Mouse (Mus musculus): ENCODE measurements around the gene Tmcc3. TPM values are rescaled to one million over a fixed set of nuclear protein-coding genes. Genes with fewer than 3 reads are reported as not detected.

The Tmcc3 gene
- total RNA-seq, 1 experiment from 2014 or later = 13.2 TPM

DNA sequence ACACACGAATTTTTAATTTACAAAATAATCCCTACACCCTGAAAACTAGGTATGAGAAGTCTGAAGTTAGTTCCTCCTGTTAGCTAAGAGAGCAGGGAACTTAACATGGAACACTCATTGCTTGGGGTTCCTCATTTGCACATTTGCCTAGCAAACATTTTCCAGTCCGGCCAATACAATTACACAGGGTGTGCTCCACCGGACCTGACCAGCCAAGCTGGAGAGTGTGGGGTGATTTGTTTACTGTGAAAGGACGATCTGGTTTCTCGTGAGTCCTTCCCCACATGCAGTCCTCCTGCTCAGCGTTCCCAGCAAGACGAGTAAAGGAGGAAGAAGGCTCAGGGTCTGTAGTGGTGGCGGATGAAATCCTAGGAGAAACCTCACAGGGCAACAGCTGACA is 159.7 kb downstream of the Tmcc3 start:
- DNase-seq = no peak

DNA sequence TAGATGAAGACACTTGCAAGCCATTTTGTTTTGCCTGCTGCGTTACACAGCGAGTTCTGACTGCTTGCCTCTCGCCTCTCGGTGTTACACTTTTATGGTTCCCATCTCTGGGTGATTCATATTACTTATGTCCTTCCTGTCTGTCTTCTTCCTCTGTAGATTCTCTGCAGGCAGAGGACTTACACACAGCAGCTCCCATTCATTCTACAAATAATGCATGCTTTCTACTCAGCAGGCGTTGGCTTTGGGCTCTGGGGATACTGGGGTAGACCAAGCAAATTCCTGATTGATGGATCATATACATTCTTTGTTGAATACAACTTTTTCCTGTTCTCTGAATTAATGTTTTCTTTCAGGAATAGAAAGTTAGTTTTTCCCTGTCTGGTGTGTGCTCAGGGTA is 161.8 kb downstream of the Tmcc3 start:
- DNase-seq = no peak

DNA sequence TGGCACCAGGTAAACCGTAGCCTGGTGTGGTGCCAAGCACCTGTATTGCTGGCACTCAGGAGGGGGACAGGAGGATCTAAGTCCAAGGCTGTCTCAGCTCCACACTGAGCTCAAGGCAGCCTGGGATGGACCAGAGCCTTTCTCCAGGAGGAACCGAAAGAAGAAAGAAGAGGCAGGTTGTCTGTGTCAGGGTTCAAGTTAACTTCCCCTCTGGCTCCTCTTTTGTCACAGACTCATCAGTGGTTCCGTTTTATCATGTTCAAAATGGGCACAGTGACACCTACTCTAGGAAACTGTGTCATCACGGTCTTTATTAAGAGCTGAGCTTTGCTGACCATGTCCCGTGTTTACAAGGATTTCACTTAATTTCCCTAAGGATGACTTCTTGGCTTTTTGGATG is 162.4 kb downstream of the Tmcc3 start:
- no peak for DNase-seq

DNA sequence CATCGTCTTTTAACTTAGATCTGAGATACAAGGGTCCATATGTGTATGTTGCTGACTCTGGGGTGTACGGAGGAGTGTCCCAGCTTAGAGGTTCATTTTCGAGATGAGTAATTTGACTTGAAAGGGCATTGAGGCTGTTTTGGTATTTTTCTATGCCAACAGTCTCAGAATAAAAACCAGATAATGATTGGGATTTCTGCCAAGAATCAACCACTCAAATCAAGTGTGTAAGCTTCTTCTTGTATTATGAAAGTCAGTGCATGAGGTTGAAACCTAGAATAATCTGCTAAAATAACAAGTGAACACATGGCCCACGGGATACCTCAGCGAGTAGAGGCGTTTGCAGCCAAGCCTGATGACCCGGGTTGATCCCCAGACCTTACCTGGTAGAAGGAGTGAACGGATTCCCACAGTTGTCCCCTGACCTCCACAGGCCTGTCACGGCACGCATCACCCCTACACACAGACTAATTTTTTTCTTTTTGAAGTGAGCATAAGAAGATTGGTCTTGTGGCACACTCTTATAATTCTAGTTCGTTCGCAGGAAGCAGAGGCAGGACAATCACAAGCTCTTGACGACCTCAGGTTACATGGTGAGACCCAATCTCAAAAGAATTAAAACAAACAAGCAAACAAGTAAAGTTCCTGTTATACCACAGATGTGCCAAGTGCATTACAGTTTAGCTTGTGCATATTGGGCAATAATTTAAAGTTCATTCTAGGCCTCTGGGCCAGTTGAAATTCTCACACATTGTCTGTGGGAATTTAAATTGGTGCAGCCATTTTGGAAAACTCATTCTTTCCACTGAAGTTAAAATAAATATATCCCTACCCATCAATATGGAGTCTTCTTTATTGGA is 165.8 kb downstream of the Tmcc3 start:
- DNase-seq = no peak

DNA sequence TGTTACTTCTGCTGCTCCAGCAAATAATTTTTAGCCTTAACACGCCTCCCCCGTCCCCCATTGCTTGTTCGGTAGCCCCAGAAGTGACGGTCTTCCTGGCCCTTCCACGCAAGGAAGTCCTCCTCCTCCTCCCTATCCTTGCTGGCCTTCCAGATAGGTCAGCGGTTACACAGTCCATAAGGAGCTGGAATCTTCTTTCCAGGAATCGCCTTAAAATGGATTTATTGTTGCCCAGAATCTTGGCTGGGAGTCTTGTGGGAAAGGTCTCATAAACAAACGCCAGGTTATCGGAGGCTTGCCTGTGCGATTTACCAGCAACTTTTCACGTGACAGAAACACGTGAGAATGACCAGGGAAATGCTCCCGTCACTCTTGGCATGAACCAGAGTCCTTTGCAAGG is 167.9 kb downstream of the Tmcc3 start:
- peak; percentile 13 for DNase-seq

DNA sequence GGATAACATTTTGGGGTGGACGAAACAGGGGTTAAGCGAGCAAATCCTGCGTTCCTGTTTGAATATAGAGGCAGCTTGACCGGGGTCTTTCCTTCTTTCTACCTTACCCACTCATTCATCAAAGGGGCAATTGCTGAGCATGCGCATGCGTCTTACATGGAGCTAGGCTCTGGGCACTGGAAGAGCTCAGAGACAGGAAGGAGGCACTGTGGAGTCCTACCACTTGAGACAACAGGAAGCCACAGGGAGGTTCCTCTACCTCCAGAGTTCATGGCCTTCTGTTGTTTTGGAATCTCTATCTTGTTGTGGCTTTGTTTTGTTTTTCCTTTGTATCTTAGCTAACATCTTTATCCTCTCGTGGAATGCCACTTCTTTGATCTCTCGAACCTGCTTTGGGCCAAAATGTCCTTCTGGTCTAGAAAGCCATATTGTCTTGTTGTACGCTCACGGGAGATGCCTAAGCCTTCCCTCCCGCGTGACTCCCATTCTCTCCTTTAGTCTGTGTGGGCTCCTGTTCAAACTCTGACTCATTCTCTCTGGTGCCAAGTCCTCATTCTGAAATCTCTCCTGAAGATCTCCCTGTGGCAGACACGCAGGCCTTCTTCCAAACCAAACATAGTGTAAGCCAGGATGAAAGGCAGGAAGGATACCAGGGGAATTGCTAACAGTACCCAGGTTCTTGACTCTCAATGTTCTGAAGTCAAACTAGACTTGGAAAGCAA is 168.8 kb downstream of the Tmcc3 start:
- peak; percentile 52 for DNase-seq

DNA sequence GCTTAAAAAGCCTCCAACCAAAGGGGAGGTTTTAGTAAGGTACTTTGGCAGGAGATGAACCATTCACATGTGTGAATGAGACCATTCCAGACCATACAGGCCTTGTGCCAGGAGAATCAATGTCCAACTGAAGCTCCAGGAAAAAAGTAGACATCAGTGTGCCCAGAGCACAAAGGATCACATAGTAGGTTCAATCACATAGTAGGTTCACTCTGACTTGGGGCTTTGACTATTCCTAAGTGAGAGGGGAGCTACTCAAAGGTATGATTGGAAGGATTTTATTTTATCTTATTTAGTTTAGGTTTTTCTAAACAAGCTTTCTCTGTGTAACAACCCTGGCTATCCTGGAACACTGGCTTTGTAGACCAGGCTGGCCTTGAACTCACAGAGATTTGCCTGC is 169.9 kb downstream of the Tmcc3 start:
- no peak for DNase-seq

DNA sequence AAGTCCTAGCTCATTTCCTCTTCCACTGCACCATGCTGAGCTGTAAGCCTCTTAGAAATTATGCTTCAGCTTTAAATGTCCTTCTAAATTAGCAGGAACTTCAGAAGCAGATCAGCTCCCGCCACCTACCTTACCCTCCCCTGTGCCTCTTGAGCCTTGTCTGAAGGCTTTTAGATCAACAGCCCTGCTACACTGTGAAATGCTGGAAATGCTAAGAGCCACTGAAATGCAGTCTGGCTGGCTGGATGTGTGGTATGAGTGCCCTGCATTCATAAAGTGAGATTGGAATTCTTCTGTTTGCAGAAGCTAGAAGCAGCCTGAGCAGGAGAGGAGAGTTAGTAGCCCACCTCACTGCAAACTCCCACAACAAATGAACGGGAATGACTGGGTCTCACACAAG is 174.4 kb downstream of the Tmcc3 start:
- DNase-seq = no peak

DNA sequence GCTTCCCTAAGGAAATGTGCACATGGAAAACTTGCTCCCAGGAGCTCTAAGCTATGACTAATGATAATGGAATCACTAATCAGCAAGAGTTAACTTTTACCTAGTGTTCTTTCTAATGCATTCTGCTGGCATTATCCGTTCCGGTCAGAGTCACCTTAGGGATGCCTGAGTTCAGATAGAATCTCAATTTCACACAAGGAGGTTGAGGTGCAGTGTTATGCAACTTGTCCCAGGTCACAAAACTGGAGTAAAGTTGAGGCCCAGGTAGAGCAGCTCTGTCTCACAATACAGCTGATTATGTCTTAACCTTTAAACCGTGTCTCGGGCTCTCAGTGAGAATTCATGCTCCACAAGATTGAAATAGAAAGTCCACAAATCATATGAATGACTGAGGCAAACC is 177.8 kb downstream of the Tmcc3 start:
- no peak for DNase-seq

DNA sequence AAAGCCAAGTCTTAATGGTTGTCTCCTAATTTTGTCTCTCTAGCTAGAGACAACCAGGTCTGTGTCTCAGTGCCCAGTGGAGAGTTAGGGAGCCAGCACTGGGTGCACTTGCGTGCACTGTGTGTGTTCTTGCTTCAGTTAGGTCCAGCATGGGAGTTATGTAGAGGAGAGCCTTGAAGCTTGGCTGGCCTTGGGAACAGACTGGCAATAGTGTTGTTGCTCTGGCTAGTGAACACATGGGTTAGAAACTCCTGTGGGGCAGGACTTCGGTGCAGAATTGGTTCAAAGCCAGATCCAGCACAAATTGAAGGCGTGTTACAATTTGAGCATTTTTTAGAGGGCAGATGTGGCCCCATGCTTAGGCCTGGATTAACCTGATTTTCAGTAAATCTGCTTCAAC is 179.3 kb downstream of the Tmcc3 start:
- peak; percentile 10 for DNase-seq

DNA sequence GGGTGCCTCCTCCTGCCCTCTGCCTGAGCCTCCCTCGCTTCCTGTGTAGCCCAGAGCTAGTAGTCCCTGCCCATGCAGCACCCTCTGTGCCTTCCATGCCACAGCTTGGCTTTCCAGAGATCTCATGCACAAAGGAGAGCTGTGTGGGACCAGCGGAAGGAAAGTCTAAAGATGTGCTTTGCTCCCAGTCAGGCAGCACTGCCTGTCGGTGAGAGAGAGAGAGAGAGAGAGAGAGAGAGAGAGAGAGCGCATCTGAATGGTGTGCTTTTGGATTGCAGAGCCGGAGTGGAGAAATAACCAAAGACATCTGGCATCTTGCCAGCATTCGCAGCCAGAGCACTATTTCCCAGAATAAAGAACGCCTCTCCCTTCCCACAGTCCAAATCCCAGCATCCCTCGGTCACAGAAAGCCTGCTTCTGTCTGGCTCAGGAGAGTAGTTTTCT is 182.7 kb downstream of the Tmcc3 start:
- DNase-seq = peak; percentile 32

DNA sequence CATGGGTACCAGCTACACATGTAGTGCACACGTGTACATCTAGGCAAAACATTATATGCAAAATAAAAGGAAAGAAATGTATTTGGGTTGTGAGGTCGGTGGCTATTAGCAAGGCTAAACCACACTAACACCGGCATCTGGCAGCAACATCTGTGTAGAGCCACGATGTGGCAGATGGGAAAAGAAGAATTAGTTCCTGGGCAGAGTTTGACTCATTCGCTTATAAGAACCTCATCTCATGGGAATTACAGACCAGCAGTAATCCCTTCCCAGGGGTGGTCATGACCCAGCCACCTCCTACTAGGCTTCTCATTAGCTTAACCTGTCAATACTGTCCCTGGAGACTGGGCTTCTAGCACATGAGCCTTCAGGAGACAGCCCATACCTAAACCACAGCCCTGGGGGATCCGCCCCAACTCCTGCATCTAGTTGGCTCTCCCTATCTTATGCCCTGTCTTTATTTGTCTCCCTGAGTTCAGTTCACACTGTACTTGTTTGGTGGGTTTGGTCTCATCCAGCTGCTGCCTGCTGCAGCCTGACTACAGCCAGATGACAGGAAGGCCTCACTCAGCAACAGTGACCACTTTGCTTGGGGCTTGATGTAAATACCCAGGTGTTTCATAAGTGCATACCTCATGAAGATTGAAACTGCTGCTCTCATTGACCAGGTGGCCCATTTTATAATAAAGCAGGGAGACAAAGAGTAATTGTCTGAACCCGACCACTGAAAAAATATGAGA is 183.9 kb downstream of the Tmcc3 start:
- DNase-seq = no peak

DNA sequence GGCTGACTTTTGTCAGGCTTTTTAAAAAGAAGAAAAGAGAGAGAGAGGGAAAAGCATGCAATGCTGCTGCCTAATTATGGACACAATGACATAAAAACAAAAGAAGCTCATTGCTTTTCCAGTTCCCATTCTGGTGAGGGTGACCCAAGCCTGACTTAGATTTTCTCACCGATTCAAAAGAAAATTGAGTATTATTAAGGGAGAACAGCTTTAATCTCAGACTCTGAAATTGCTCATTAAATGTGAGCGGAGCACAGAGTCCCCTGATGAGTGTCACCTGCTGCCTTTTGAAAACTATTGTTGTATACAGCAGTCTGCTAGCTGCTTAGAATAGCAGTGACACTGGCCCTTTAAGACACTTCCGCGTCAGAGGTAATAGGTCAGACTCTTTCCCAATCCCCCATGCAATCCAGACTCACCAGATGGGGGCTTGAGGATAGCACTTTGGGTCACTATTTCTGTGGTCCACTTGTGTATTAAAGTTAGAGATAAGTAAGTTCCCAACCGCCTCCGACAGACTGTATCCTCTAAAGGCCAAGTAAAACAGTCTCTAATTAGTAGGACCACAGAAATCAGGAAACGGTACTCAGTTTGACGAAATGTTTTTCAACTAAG is 185.2 kb downstream of the Tmcc3 start:
- no peak for DNase-seq

DNA sequence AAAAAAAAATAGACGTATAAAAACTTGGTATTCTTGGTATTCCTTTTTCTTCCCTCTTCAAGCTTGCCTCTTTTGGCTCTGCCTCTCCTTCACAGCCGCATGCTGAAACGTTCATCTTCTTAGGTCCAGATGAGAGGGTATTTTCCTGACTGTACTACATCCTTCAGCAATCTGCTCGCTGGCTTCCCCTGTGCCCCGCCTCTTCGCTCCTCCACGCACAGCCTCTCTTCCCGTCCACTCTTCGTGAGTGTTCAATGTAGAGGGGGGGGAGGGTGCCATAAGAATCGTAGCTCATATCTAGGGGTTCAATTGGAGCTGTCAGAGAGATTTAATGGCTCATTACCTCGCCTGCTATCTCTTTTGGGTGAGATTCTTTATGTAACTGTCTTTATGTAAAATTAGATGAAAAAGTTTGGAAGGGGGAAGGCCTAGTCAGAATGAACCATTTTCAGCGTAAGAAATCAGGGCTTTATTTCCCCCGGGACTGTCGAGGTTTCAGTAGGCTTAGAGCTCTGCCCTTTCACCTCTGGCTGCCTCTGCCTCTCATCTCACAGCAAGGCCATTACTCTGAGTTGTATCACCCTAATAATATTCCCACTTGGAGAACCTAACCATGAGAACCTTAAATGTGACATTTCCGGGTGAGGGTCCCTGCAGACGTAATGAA is 188.6 kb downstream of the Tmcc3 start:
- no peak for DNase-seq

DNA sequence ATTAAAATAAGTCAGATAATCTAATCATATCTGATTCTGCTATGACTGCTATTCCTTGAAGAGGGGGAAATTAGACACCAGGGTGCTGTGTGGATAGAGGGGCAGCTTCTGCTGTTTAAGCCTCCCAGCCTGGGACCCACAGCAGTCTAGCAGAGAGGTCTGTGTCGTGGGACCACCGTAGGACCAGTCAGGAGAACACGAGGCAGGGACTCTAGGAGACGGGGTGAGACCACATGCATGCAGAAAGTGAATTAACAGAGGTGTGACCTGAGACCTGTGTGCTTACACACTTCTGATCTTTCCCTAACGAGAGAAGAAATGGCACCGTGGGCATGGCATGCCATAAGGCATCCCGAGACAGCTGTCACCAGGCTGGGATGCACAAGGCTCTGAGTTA is 189.1 kb downstream of the Tmcc3 start:
- DNase-seq = no peak

DNA sequence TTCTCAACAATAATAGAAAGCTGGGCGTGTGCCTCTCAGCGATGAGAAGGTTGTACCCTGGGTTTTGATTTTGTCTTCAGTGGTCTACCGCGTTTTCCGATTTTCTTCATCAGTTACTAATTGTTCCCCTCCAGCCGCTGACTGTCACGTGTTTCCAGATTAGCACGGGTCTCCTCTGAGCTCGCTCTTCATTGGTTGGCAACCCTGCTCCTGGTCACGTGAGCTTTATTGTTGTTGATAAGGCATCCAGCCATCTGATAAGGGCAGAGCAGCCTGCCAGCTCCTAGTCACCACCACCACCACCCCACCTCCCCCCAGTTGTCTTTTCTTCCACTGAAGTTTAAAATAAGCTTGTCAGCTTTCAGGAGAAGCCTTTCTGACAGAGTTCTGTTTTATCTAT is 190.0 kb downstream of the Tmcc3 start:
- DNase-seq = no peak

DNA sequence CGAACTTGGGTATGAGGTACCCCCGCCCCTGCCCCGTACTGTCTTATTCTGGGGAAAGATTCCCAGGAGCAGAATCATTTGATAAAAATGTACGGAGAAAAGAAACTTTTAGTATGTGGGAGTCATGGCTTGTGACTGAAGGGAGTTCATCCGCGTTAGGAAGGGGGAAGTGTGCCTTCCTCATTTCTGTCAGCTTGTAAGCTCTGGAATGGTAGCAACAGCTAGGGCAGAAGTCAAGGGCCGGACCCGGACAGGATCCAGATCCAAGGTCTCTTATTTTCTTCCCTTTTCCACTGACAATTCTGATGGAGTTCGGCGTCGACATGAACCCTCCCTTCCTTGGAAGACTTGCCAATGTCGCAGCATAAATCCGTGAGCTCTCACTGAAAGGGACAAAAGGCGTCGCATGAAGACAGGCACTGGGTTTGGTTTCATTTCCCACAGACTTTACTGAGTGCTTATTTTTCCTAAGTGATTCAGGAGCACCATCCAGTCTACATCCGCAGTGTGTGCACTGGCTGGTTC is 193.6 kb downstream of the Tmcc3 start:
- no peak for DNase-seq

DNA sequence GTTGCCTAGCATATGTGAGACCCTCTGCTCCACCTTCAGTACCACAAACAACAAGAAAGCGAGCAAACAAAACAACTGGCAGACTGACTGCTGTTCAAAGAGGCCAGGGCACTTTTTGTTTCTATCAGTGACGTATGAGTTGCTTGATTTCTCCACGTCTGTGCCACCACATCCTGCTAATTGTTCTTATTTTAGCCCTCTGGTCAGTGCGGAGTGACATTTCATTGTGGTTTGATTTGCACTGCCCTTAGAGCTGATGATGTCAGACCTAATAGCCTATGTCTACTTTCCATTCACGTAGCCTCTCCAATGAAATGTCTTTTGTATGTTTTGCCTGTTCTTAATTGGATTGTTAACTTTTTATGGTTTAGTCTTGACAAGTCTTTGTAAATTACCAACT is 197.1 kb downstream of the Tmcc3 start:
- no peak for DNase-seq

DNA sequence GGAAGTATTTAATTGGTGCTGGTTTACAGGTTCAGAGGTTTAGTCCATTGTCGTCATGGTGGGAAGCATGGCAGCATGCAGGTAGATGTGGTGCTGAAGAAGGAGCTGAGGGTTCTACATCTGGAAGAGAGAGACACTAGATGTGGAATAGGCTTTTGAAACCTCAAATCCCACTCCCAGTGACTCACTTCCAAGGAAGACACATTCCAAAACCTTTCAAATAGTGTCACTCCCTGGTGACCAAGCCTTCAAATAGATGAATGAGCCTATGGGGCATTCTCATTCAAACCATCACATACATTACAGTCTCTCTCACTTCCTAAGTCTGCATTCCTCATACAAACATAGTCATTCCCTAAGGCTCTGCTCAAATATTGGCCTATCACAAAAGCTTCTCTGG is 201.0 kb downstream of the Tmcc3 start:
- no peak for DNase-seq

DNA sequence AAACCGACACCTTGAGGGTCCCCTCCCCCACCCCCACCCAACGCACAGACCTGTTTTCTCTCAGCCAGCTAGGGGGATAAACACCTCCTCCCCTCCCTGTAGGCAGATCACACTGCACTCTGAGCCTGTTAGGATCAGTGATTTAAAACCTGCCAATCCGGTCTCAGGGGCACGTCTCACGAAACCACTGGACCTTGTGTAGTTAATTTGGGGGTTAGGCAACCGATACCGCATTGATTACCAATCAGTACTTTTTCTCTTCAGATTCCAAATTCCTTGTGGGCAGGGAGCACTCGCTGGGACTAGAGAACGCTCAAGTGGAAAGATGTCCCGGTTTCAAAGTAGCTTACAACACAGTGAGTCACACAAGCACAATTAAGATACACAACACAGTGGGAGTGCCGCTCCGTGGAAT is 202.3 kb downstream of the Tmcc3 start:
- no peak for DNase-seq

DNA sequence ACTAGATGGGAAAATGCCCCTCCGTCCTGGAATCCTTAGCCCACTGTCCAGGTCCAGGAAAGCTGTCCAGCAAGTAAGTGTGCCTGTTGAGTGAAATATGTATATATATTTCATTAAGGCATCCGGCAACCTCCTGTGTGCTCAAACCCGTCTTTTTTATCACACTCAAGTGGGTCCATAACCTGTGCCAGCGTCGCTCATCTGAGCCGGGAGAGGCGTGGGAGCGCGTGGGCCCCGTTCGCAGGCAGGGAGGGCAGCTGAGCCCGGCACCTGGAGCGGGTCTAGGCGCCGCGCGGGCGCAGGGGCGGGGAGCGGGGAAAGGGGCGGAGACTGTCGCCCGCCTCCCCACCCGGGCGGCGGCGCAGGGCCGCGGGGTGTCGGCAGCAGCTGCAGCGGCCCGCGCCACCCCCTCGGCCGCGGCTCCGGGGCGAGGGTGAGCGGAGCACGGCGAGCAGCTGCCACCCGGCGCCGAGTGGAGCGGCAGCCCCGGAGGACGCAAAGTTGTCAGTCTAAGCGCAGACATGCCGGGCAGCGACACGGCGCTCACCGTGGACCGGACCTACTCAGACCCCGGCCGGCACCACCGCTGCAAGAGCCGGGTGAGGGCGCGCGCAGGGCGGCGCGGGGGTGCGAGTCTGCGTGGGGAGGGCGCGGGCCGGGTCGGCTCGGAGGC is 202.9 kb downstream of the Tmcc3 start:
- peak; percentile 76 for DNase-seq

All from adrenal gland, postnatal 25 days (tissue).